Mouse (Mus musculus) frontal cortex, postnatal 36 days (tissue): ENCODE measurements around the gene Smim5.

Experiments used
- DNase-seq, 2 experiments: peaks; one replicate each; pipeline ENCODE4 v3.0.0; 2022; ENCODE audit warnings: low spot score in 2 of 2

The Smim5 gene

GRCm38 (mm10) chr11:115921986-115922385 lies 22.2 kb downstream of the Smim5 start:
- DNase-seq = no peak

DNA sequence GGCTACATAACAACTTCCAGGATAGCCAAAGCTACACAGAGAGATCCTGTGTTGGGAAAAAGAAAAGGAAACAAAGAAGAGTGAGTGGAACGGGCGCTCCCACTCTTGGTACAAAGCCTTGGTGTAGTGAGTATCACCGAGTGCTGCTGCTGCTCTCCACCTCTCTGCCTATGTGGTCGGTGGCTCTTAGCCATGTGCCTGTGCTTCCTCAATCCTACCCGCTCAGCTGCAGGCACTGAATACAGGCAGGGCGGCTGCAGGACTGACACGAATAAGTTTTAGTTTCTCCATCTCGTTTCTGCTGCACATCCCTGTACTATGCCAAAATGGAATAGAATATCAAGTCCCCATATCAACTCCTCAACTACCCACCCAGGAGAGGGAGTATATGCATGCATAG lies 29.3 kb downstream of the Smim5 start:
- no peak for DNase-seq

GRCm38 (mm10) chr11:115929818-115930217 lies 30.1 kb downstream of the Smim5 start:
- DNase-seq = no peak

GRCm38 (mm10) chr11:115931235-115931634 lies 31.5 kb downstream of the Smim5 start:
- DNase-seq = no peak

DNA sequence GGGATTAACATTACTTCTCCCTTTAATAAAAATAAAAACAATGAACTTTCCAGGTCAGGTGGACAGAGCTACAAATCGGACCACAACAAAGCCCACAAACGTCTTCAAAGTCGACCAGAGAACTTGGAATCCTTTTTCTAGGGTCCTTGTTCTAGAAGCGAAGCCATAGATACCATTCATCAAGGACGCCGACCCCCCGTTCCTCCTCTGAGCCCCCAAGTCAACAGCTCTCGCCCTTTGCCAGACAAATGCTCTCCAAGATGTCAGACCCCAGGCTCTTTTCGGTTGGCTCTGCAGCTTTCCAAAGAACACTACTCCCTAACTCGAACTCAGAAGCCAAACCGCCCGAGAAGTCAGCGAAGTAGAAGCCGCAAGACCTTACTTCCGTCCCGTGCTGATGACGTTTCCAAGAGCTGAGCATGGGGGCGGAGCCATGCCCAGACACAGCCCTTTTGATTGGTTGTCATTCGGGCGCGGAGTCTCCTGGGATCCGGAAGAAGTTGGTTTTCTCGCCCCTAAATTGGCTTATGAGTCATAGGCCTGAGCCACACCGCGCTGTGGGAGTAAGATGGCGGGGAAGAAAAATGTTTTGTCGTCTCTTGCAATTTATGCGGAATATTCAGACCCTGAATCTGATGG lies 33.5 kb downstream of the Smim5 start, which contains the start of the genes Sap30bp and Recql5:
Gene Sap30bp, plus strand, starts transcription at position 175 of the 639 bp plus-strand sequence.
Gene Recql5, minus strand, starts transcription at position 370 of the 639 bp plus-strand sequence.
- DNase-seq = peak; percentile 97 to 99

- DNase-seq = no peak
Observed at GRCm38 (mm10) chr11:115933747-115934110, 34.0 kb downstream of the Smim5 start.

GRCm38 (mm10) chr11:115939690-115940329 lies 40.0 kb downstream of the Smim5 start:
- DNase-seq = peak; percentile 59 to 84

GRCm38 (mm10) chr11:115941980-115942379 lies 42.2 kb downstream of the Smim5 start:
- no peak for DNase-seq

GRCm38 (mm10) chr11:115945247-115945646 lies 45.5 kb downstream of the Smim5 start:
- no peak for DNase-seq

DNA sequence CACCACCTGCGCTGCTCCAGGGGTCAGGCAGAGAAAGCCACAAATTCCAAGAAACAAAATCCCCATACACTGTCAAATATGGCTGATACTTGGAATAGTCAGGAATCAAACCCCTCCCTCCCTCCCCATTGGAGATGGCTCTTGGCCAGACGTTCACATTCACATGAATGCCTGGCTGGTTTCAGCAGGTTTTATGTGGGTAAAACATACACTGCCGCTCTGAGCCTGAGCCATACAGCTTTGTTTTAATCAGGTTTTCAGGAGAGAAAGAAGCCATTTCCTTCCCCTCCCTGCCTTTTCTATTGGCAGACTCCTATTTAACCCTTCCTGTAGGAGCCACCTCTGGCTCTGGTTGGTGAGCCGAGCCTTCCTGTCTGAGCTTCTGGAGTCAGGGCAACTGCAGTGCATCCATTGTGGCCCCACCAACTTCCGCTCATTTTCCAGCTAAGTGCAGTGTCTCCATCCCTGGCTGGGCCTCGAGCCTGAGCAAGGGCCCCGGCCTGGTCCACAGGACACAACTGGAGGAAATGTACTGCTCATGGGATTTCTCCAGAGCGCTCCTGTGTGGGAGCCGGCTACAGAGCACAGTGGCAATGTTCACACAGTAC lies 46.6 kb downstream of the Smim5 start:
- no peak for DNase-seq

GRCm38 (mm10) chr11:115948316-115948715 lies 48.5 kb downstream of the Smim5 start:
- DNase-seq = no peak

DNA sequence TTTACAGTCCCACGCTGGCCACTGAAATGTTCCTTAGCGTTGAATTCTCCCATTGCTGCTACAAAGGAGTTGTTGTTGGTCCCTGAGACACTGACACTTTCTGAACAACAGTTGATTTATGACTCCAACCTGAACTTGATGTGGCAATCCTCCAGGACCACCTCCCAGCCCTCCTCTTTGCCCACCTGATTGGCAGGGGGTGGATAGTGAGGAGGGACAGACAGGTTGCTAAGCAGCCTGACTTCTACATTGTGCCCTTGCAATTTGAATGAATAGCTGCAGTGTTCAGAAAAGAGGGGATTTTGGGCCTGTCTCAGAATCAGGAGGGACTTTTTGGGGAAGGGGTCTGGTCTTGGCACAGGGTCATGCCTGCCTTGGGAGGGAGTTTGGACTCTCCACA lies 51.0 kb downstream of the Smim5 start:
- DNase-seq = no peak

DNA sequence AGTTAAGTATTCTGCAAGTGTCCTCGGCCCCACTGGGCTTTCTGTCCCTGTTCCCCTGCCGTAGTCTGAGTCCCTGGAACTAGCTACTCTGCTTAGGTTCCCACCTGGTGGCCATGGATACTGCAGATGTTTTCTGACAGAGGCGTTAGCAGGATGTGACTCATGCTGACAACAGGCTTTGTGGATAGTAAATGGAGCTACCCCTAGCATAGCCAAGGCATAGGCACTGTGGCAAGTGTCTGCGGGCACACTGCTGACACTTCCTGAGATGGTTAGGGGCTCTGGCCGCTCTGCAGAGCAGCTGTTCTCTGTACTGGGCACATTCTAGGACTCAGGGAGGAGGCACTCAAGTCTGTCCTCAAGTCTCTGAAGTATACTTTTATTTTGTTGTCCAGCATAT lies 54.9 kb downstream of the Smim5 start:
- no peak for DNase-seq

- DNase-seq = no peak
Observed at GRCm38 (mm10) chr11:115955195-115955858, 55.6 kb downstream of the Smim5 start.
